Mouse (Mus musculus) kidney, postnatal 14 days (tissue): Measurements from ENCODE around the gene Sstr3.
A peak's percentile ranks its signal among the peaks of the same experiment; 100 is the strongest.

Experiments
- DNase-seq: peaks from one replicate; pipeline ENCODE4 v3.0.0; 2022; ENCODE audit warnings: mixed read lengths

Sstr3 gene

GRCm38 (mm10) chr15:78559141-78559979 is 14.9 kb upstream of the Sstr3 start:
- DNase-seq, result no peak

GRCm38 (mm10) chr15:78557693-78558535 is 13.4 kb upstream of the Sstr3 start:
- DNase-seq, result no peak

- DNase-seq, result no peak
Measured at GRCm38 (mm10) chr15:78554545-78555313, 10.2 kb upstream of the Sstr3 start.

- DNase-seq, result no peak
Measured at GRCm38 (mm10) chr15:78549189-78549734, 4.8 kb upstream of the Sstr3 start.

- DNase-seq, result no peak
Measured at GRCm38 (mm10) chr15:78548711-78549110, 4.2 kb upstream of the Sstr3 start.

- DNase-seq, result no peak
Measured at GRCm38 (mm10) chr15:78548336-78548665, 3.8 kb upstream of the Sstr3 start.

- DNase-seq, result peak; percentile 32
Measured at GRCm38 (mm10) chr15:78547415-78548335, 3.2 kb upstream of the Sstr3 start.

- DNase-seq, result no peak
Measured at GRCm38 (mm10) chr15:78546060-78546459, 1.6 kb upstream of the Sstr3 start.

- no peak for DNase-seq
Measured at GRCm38 (mm10) chr15:78544041-78544440, 444 bp downstream of the Sstr3 start.

GRCm38 (mm10) chr15:78542767-78543303 is 1.6 kb downstream of the Sstr3 start:
- no peak for DNase-seq

- DNase-seq, result no peak
Measured at GRCm38 (mm10) chr15:78542098-78542766, 2.3 kb downstream of the Sstr3 start.

GRCm38 (mm10) chr15:78541606-78542005 is 2.9 kb downstream of the Sstr3 start:
- DNase-seq, result no peak

- no peak for DNase-seq
Measured at GRCm38 (mm10) chr15:78541036-78541435, 3.4 kb downstream of the Sstr3 start.

GRCm38 (mm10) chr15:78535723-78536421 is 8.6 kb downstream of the Sstr3 start:
- DNase-seq, result no peak

GRCm38 (mm10) chr15:78533346-78533835 is 11.1 kb downstream of the Sstr3 start:
- DNase-seq, result no peak

GRCm38 (mm10) chr15:78532566-78533345 is 11.7 kb downstream of the Sstr3 start:
- DNase-seq, result no peak

GRCm38 (mm10) chr15:78531901-78532469 is 12.5 kb downstream of the Sstr3 start:
- peak; percentile 99 for DNase-seq

GRCm38 (mm10) chr15:78531451-78531720 is 13.1 kb downstream of the Sstr3 start:
- no peak for DNase-seq
